11 mouse cellular contexts compared by ENCODE assay signal in genomic region chr10:108733982-108734381, GRCm38 (mm10). TPM values are rescaled to one million over a fixed set of nuclear protein-coding genes. Genes with fewer than 3 reads are reported as not detected.
DNase-seq lines count a peak whose midpoint lies in the region; ATAC-seq and TF ChIP-seq lines count a peak whose summit lies in the region.
"Had no signal": no experiment of that assay in that cellular context is flagged by ENCODE, and none has a peak within 500 bp of the region (broad histone marks: within the 10 kb centered on the region; RNA-seq: fewer than 3 reads in every experiment).

No protein-coding gene starts in this region.

- TF ChIP-seq POLR2A in brain, embryonic 14.5 days (IDR thresholded peaks at IDR 0.05; ENCODE audit: borderline replicate concordance, extremely low read depth, insufficient read depth, insufficient read length, poor library complexity, severe bottlenecking) = no peak

- peak overlapping the region; percentile 24; the same call in 1 of the 2 replicates for H3K27ac ChIP-seq in layer of hippocampus, adult 2 months
- H3K27ac ChIP-seq: embryonic facial prominence, embryonic 15.5 days; liver, embryonic 13.5 days had no signal

- DNase-seq in adrenal gland, adult (ENCODE audit: inconsistent age in 2 of 2, low spot score in 1 of 2) = peak; percentile 7 to 64
- DNase-seq in adrenal gland, adult 8-10 months = no peak
- no peak for DNase-seq in layer of hippocampus, adult 2 months (ENCODE audit: low spot score in 2 of 2)
- DNase-seq in layer of hippocampus, adult 9-11 months = no peak
- DNase-seq in brain, embryonic 14.5 days (ENCODE audit: low read depth) = peak; percentile 85
- DNase-seq in lung, postnatal 10 days = peak; percentile 44
- DNase-seq in urinary bladder, postnatal 10 days (ENCODE audit: low spot score) = no peak
- DNase-seq: liver, embryonic 13.5 days had no signal

- no peak overlapping the region for H3K4me3 ChIP-seq in layer of hippocampus, adult 2 months
- H3K4me3 ChIP-seq: embryonic facial prominence, embryonic 15.5 days; liver, embryonic 13.5 days had no signal

- peak; percentile 79 for TF ChIP-seq CTCF in layer of hippocampus, adult 2 months (conservative IDR thresholded peaks at IDR 0.05)
- peak; percentile 55; the same call in 1 of the 2 replicates for TF ChIP-seq CTCF in brain, embryonic 14.5 days (IDR thresholded peaks at IDR 0.05; ENCODE audit: borderline replicate concordance, extremely low read depth, insufficient read depth, insufficient read length)

- ATAC-seq in monocyte, adult 5-6 weeks (replicated peaks; ENCODE audit: insufficient number of reproducible peaks, low FRiP score, low TSS enrichment, poor library complexity, severe bottlenecking) = no peak

RNA-seq across cellular contexts. Expression of gene Gm5136, which starts 34.0 kb away (rescaled TPM):
- under 1 TPM in 3 of 4 experiments, not detected in 1; 0.21 to 0.59 (median 0.27) TPM for total RNA-seq in adrenal gland, adult 8-10 months (2022)
- 1 to 10 TPM; 3.5 TPM for total RNA-seq in layer of hippocampus, adult 2 months (2021)
- 0.29 and 0.55 TPM in 2 replicates for polyA plus RNA-seq in brain, embryonic 14.5 days (2012; rRNA removed)
- 0.96 TPM in 1 of 3 replicates, not detected in the others for total RNA-seq in monocyte, adult 5-6 weeks (2017)
- polyA plus RNA-seq: C2C12; embryonic facial prominence, embryonic 15.5 days; liver, embryonic 13.5 days had no signal

Comparison
In these comparisons a context has a peak if more than half of its experiments do, and no peak if none do; other contexts are left out.
1. DNase-seq: peak in adrenal gland, adult (2 of 2), brain, embryonic 14.5 days (single experiment) and lung, postnatal 10 days (single experiment); none in adrenal gland, adult 8-10 months (single experiment), layer of hippocampus, adult 2 months (0 of 2), layer of hippocampus, adult 9-11 months (single experiment) and urinary bladder, postnatal 10 days (single experiment).